Mouse (Mus musculus) stomach, embryonic 14.5 days (tissue): ENCODE measurements around the gene Gm20518. TPM values are rescaled to one million over a fixed set of nuclear protein-coding genes. Genes with fewer than 3 reads are reported as not detected.

Experiments used
- ATAC-seq: fragments of 200-750 bp; cut with Nextera tagmentation; 2 replicates; pipeline ENCODE4 v1.8.0; 2017; ENCODE audit warnings: low read depth, moderate TSS enrichment; ENCODE audit not compliant: insufficient number of reproducible peaks, insufficient read depth, low FRiP score
- H3K27ac ChIP-seq: fragments of 300-500 bp; sonication (generic); 2 replicates; pipeline ENCODE4 v1.5.1; 2014; ENCODE audit warnings: mild to moderate bottlenecking, low read length, moderate library complexity, mixed read lengths
- H3K27me3 ChIP-seq: fragments of 300-500 bp; sonication (generic); 2 replicates; pipeline ENCODE4 v1.6.1; 2014; ENCODE audit warnings: low read length, control low read depth, mixed read lengths; ENCODE audit not compliant: control insufficient read depth, insufficient read depth
- H3K36me3 ChIP-seq: fragments of 300-500 bp; sonication (generic); 2 replicates; pipeline ENCODE4 v1.6.1; 2014; ENCODE audit warnings: mild to moderate bottlenecking, control low read depth, low read length, moderate library complexity, mixed read lengths; ENCODE audit not compliant: control insufficient read depth, insufficient read depth
- H3K4me1 ChIP-seq: fragments of 300-500 bp; sonication (generic); 2 replicates; pipeline ENCODE4 v1.6.1; 2014; ENCODE audit warnings: low read length, control low read depth, mixed read lengths; ENCODE audit not compliant: control insufficient read depth, insufficient read depth
- H3K4me2 ChIP-seq: fragments of 300-500 bp; sonication (generic); replicated peaks from 2 replicates; pipeline ENCODE4 v1.6.1; 2014; ENCODE audit warnings: low read depth, low read length, control low read depth
- H3K4me3 ChIP-seq: fragments of 300-500 bp; sonication (generic); 2 replicates; pipeline ENCODE4 v1.5.1; 2014; ENCODE audit warnings: low read depth, low read length, control low read depth
- H3K9ac ChIP-seq: fragments of 300-500 bp; sonication (generic); replicated peaks from 2 replicates; pipeline ENCODE4 v1.6.1; 2014; ENCODE audit warnings: low read depth, mild to moderate bottlenecking, control low read depth, low read length, moderate library complexity, mixed read lengths
- H3K9me3 ChIP-seq: fragments of 300-500 bp; sonication (generic); 2 replicates; pipeline ENCODE4 v1.6.1; 2016; ENCODE audit warnings: low read depth, low read length, control low read depth; ENCODE audit not compliant: control insufficient read depth
- WGBS: fragments of 180-500 bp; shearing (Covaris S2); extraction: QIAGEN DNeasy Blood & Tissue Kit; methylation state at CpG from one replicate; pipeline ENCODE4 v1.1.7; 2014; 5-methylcytosine and 5-hydroxymethylcytosine counted together
- polyA plus RNA-seq: library from polyadenylated mRNA; unstranded; fragments of >200 nt; fragmentation: Nextera tagmentation; extraction: Ambion mirVana; gene quantifications from 2 replicates; pipeline ENCODE4 v1.2.1, GENCODE M21; 2014

Gene Gm20518
- polyA plus RNA-seq, 1 experiment from 2014 or later: 0.41 TPM

- H3K27ac ChIP-seq: no peak within 1 kb of the TSS
- 29% methylated on average over 7 of the region's 7 CpGs for WGBS
- ATAC-seq: no peak
These were observed 58.6 kb downstream of the Gm20518 start, which contains the start of gene B830017H08Rik for GRCm38 (mm10) chr16:17832821-17833220. Gene B830017H08Rik (plus strand): TSS chr16:17833121.

GRCm38 (mm10) chr16:17831781-17832180, 59.7 kb downstream of the Gm20518 start:
- ATAC-seq: no peak
- 15% methylated on average over 11 of the region's 11 CpGs for WGBS
- H3K4me3 ChIP-seq: no peak overlapping the region
- H3K27me3 ChIP-seq: peaks cover 59% of the 10 kb centered on the region
- no peak overlapping the region for H3K27ac ChIP-seq
- H3K9ac ChIP-seq: no peak overlapping the region
- H3K9me3 ChIP-seq: no peaks in the 10 kb centered on the region
- no peak overlapping the region for H3K4me2 ChIP-seq
- no peaks in the 10 kb centered on the region for H3K4me1 ChIP-seq
- H3K36me3 ChIP-seq: no peaks in the 10 kb centered on the region

More at GRCm38 (mm10) chr16:17832821-17833220, 58.6 kb downstream of the Gm20518 start, which contains the start of gene B830017H08Rik:
- Histone ChIP-seq H3K36me3 (no peaks in the 10 kb centered on the region), H3K4me1 (no peaks in the 10 kb centered on the region), H3K4me2 (peak within 1 kb of the TSS; percentile 99), H3K9ac (no peak within 1 kb of the TSS; the same call in 1 of the 2 replicates), H3K27me3 (peaks cover 59% of the 10 kb centered on the region), H3K9me3 (no peaks in the 10 kb centered on the region), H3K4me3 (peak within 1 kb of the TSS; percentile 52)

DNA sequence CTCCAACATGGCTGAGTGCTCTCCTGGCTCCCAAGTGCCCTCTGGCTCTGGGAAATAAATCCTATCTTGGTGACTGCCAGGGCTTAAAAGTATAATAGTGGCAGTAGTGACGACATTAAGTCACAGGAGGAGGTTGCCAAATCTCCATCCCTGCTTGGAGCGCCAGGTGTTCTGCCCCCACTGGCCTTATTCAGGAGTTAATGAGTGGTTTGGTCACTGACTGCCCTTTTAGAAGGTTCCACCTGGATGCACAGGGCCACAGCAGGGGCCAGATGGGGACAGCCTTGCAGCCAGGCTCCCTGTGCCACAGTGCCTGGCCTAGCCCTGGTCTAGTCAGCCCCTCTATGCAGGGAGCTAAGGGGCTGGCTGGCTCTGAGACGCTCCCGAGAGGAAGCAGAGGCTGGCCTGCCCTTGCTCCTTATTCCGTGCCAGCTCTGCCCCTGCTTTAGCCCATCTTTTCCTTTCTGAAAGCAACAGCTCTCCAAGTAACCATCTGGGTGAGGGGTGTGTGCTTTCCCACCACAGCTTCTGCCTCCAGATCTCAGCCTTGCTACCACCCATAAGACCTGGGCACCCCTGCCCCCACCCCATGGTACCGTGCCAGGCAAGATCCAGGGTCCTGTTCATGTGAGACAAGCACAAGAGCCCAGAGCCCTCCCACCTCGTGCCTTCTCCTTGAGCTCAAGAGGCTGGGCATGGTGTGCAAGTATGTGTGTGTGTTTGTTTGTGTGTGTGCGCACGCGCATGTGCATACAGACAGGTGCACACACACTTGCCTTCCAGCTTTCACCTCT, 60.9 kb downstream of the Gm20518 start:
- no peak overlapping the region for H3K9ac ChIP-seq
- no peak overlapping the region for H3K4me3 ChIP-seq
- H3K4me2 ChIP-seq: no peak overlapping the region
- no peak overlapping the region for H3K27ac ChIP-seq
- no peaks in the 10 kb centered on the region for H3K9me3 ChIP-seq
- no peak for ATAC-seq
- H3K36me3 ChIP-seq: no peaks in the 10 kb centered on the region
- H3K27me3 ChIP-seq: peaks cover 50% of the 10 kb centered on the region
- WGBS: 67% methylated on average over 10 of the region's 10 CpGs
- no peaks in the 10 kb centered on the region for H3K4me1 ChIP-seq

DNA sequence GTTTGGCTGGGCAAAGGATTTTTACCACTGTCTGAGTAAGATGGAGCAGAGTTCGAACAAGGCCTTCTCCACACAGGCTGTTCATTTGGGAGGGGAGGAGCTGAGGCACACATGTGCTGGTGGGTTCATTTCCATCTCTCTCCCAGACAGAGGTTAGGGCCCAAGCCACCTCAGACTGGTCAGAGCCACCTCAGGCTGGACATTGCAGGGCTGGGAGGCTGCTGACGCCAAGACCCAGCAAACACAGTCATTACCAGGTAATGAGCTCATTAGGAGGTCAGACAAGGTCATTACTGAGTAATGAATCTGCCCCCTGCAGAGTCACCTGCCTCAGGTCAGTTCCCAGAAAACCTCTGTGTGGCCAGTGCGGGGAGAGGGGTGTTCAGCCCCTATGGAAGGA, 62.6 kb downstream of the Gm20518 start:
- ATAC-seq: no peak
- peaks cover 34% of the 10 kb centered on the region for H3K27me3 ChIP-seq

DNA sequence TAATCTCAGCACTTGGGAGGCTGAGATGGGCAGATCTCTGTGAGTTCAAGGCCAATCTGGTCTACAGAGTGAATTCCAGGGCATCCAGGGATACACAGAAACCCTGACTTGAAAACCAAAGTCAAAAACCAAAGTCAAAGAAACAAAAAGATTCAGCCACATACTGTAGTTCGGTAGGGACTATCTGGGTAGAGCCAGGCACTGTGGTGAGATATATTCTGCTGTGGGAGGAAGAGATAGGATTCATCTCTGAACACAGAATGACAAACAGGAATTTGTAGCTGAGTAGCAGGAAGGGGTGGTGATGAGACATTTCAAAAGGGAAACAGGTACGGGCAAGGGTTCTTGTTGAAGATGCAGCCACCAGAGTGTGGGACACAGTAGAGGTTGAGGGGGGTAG, 63.2 kb downstream of the Gm20518 start:
- Histone ChIP-seq H3K4me3 (no peak overlapping the region), H3K9me3 (no peaks in the 10 kb centered on the region), H3K27me3 (peaks cover 28% of the 10 kb centered on the region), H3K4me2 (no peak overlapping the region), H3K9ac (no peak overlapping the region), H3K4me1 (no peaks in the 10 kb centered on the region), H3K36me3 (no peaks in the 10 kb centered on the region), H3K27ac (no peak overlapping the region)
- 78% methylated on average over 2 of the region's 2 CpGs for WGBS
- ATAC-seq: no peak

More for the DNA sequence above, 62.6 kb downstream of the Gm20518 start:
- H3K27ac ChIP-seq: no peak overlapping the region
- no peak overlapping the region for H3K9ac ChIP-seq
- H3K4me3 ChIP-seq: no peak overlapping the region
- no peaks in the 10 kb centered on the region for H3K36me3 ChIP-seq
- H3K9me3 ChIP-seq: no peaks in the 10 kb centered on the region
- H3K4me2 ChIP-seq: no peak overlapping the region
- H3K4me1 ChIP-seq: no peaks in the 10 kb centered on the region
- WGBS: 74% methylated on average over 3 of the region's 3 CpGs

GRCm38 (mm10) chr16:17826500-17826899, 65.0 kb downstream of the Gm20518 start:
- peaks cover 11% of the 10 kb centered on the region for H3K27me3 ChIP-seq
- H3K9me3 ChIP-seq: no peaks in the 10 kb centered on the region
- no peak overlapping the region for H3K27ac ChIP-seq
- no peaks in the 10 kb centered on the region for H3K4me1 ChIP-seq
- H3K36me3 ChIP-seq: no peaks in the 10 kb centered on the region
- H3K9ac ChIP-seq: no peak overlapping the region
- WGBS: 79% methylated on average over 2 of the region's 2 CpGs
- no peak overlapping the region for H3K4me2 ChIP-seq
- H3K4me3 ChIP-seq: no peak overlapping the region
- ATAC-seq: no peak

GRCm38 (mm10) chr16:17816528-17816927, 74.9 kb downstream of the Gm20518 start:
- Histone ChIP-seq H3K4me1 (no peaks in the 10 kb centered on the region), H3K36me3 (no peaks in the 10 kb centered on the region), H3K9ac (no peak overlapping the region), H3K4me2 (no peak overlapping the region), H3K27me3 (no peaks in the 10 kb centered on the region), H3K4me3 (no peak overlapping the region), H3K27ac (no peak overlapping the region), H3K9me3 (no peaks in the 10 kb centered on the region)
- 80% methylated on average over 8 of the region's 8 CpGs for WGBS
- ATAC-seq: no peak

DNA sequence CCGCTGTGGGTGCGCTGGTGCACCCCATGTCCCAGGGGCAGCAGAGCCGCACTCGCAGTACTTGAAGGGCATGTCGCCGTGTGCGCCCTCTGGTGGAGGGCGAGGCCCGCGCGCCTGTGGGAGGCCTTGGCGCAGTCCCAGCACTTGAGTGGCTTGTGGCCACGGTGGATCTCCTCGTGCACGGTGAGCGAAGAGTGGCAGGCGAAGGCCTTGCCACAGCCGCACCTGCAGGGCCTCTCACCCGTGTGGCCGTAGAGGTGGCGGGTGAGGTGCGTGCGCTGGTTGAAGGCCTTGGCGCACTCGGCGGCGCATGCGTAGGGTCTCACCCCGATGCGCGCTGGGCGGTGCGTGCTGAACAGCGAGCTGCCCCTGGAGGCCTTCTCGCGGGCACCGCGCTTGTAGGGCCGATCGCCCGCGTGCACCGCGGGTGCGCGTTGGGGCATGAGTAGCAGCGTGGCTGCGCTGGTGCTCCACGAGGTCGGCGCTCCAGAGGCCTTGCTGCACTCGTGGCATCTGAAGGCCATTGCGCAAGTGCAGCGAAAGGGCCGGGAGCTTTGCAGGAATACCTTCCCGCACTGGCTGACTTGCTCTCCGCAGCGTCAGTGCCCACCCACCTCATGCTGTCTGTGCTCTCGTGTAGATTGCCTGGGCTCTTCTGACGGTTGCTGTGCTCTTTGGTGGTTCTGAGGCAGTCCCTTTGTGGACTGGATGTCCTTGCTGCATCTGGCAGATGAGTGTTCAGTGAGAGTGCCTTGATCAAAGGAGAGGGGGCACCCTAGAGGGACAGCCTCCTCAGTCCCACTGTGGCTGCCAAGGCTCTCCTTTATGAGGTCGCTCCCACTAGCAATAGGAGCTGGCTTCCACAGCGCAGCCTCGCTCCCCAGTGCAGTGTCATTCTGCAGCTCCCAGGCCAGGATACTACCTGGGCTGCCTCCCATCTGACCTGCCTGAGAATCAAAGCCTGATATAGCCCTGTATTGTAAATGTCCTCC, 75.8 kb downstream of the Gm20518 start:
- Histone ChIP-seq H3K27ac (no peak overlapping the region), H3K4me2 (peak overlapping the region; percentile 77), H3K4me3 (peak overlapping the region; percentile 39), H3K36me3 (no peaks in the 10 kb centered on the region), H3K9me3 (no peaks in the 10 kb centered on the region), H3K27me3 (no peaks in the 10 kb centered on the region), H3K4me1 (no peaks in the 10 kb centered on the region), H3K9ac (peak overlapping the region; percentile 39)
- ATAC-seq: peak; percentile 85
- 2% methylated on average over 63 of the region's 63 CpGs for WGBS
